Mouse (Mus musculus) hindbrain, embryonic 10.5 days (tissue): ENCODE measurements around the gene Ica1l. TPM values are rescaled to one million over a fixed set of nuclear protein-coding genes. Genes with fewer than 3 reads are reported as not detected.

Experiments
- DNase-seq: peaks from one replicate; pipeline ENCODE4 v3.0.0-alpha.2; 2017; ENCODE audit warnings: low spot score
- H3K27ac ChIP-seq: fragments of 300-500 bp; sonication (generic); 2 replicates; pipeline ENCODE4 v1.5.1; 2016; ENCODE audit warnings: mild to moderate bottlenecking, moderate library complexity
- H3K27me3 ChIP-seq: fragments of 300-500 bp; sonication (generic); 2 replicates; pipeline ENCODE4 v1.6.1; 2016; ENCODE audit warnings: mild to moderate bottlenecking; ENCODE audit not compliant: poor library complexity, insufficient read depth, severe bottlenecking
- H3K36me3 ChIP-seq: fragments of 300-500 bp; sonication (generic); 2 replicates; pipeline ENCODE4 v1.6.1; 2016; ENCODE audit warnings: mild to moderate bottlenecking, moderate library complexity
- H3K4me1 ChIP-seq: fragments of 300-500 bp; sonication (generic); replicated peaks from 2 replicates; pipeline ENCODE4 v1.6.1; 2016; ENCODE audit warnings: mild to moderate bottlenecking
- H3K4me3 ChIP-seq: fragments of 300-500 bp; sonication (generic); 2 replicates; pipeline ENCODE4 v1.5.1; 2016; ENCODE audit warnings: mild to moderate bottlenecking, moderate library complexity
- H3K9me3 ChIP-seq: fragments of 300-500 bp; sonication (generic); 2 replicates; pipeline ENCODE4 v1.6.1; 2016; ENCODE audit warnings: mild to moderate bottlenecking, moderate library complexity
- WGBS: fragments of 180-500 bp; shearing (Covaris S2); methylation state at CpG from one replicate; pipeline ENCODE4 v1.1.7; 2016; 5-methylcytosine and 5-hydroxymethylcytosine counted together
- polyA plus RNA-seq: library from polyadenylated mRNA; unstranded; fragments of >200 nt; fragmentation: Nextera tagmentation; extraction: Ambion mirVana; gene quantifications from 2 replicates; pipeline ENCODE4 v1.2.1, GENCODE M21; 2016

Gene Ica1l
- polyA plus RNA-seq, 1 experiment from 2014 or later = 3.0 TPM

- WGBS = 91% methylated on average over 10 of the region's 10 CpGs
- H3K27me3 ChIP-seq = no peaks in the 10 kb centered on the region
- H3K4me3 ChIP-seq = no peak overlapping the region
- H3K27ac ChIP-seq = no peak overlapping the region
- H3K4me1 ChIP-seq = no peaks in the 10 kb centered on the region
- no peaks in the 10 kb centered on the region for H3K9me3 ChIP-seq
- no peak for DNase-seq
- H3K36me3 ChIP-seq = no peaks in the 10 kb centered on the region
Observed at GRCm38 (mm10) chr1:60013779-60014178, 29.2 kb downstream of the Ica1l start.

GRCm38 (mm10) chr1:60008743-60009142, 34.2 kb downstream of the Ica1l start:
- H3K9me3 ChIP-seq = no peaks in the 10 kb centered on the region
- H3K36me3 ChIP-seq = no peaks in the 10 kb centered on the region
- H3K27me3 ChIP-seq = no peaks in the 10 kb centered on the region
- no peaks in the 10 kb centered on the region for H3K4me1 ChIP-seq
- no peak overlapping the region for H3K4me3 ChIP-seq
- 87% methylated on average over 2 of the region's 2 CpGs for WGBS
- H3K27ac ChIP-seq = no peak overlapping the region
- DNase-seq = no peak

GRCm38 (mm10) chr1:60007337-60007736, 35.6 kb downstream of the Ica1l start:
- no peaks in the 10 kb centered on the region for H3K4me1 ChIP-seq
- no peak for DNase-seq
- no peaks in the 10 kb centered on the region for H3K9me3 ChIP-seq
- no peaks in the 10 kb centered on the region for H3K36me3 ChIP-seq
- H3K4me3 ChIP-seq = no peak overlapping the region
- no peaks in the 10 kb centered on the region for H3K27me3 ChIP-seq
- WGBS = 92% methylated on average over 10 of the region's 10 CpGs
- H3K27ac ChIP-seq = no peak overlapping the region

GRCm38 (mm10) chr1:60000319-60000718, 42.7 kb downstream of the Ica1l start:
- Histone ChIP-seq H3K27ac (no peak overlapping the region), H3K9me3 (no peaks in the 10 kb centered on the region), H3K4me3 (no peak overlapping the region), H3K36me3 (no peaks in the 10 kb centered on the region), H3K27me3 (no peaks in the 10 kb centered on the region), H3K4me1 (no peaks in the 10 kb centered on the region)
- 67% methylated on average over 2 of the region's 2 CpGs for WGBS
- DNase-seq = no peak

- Histone ChIP-seq H3K9me3 (no peaks in the 10 kb centered on the region), H3K36me3 (0 out of 2 replicates have a peak, but pooled peaks cover 5% of the 10 kb centered on the region), H3K4me3 (no peak overlapping the region), H3K27me3 (no peaks in the 10 kb centered on the region), H3K27ac (no peak overlapping the region), H3K4me1 (no peaks in the 10 kb centered on the region)
- WGBS = 77% methylated on average over 5 of the region's 5 CpGs
- DNase-seq = no peak
Observed at GRCm38 (mm10) chr1:59997352-59997751, 45.6 kb downstream of the Ica1l start.

- peaks cover 22% of the 10 kb centered on the region for H3K36me3 ChIP-seq
- no peak for DNase-seq
- no peak overlapping the region for H3K4me3 ChIP-seq
- no peak overlapping the region for H3K27ac ChIP-seq
- no peaks in the 10 kb centered on the region for H3K4me1 ChIP-seq
- 54% methylated on average over 3 of the region's 3 CpGs for WGBS
- no peaks in the 10 kb centered on the region for H3K27me3 ChIP-seq
- H3K9me3 ChIP-seq = no peaks in the 10 kb centered on the region
Observed at GRCm38 (mm10) chr1:59995646-59996045, 47.3 kb downstream of the Ica1l start.

- no peaks in the 10 kb centered on the region for H3K4me1 ChIP-seq
- WGBS = 94% methylated on average over 3 of the region's 3 CpGs
- H3K4me3 ChIP-seq = no peak overlapping the region
- H3K36me3 ChIP-seq = peaks cover 67% of the 10 kb centered on the region
- H3K27ac ChIP-seq = no peak overlapping the region
- H3K9me3 ChIP-seq = no peaks in the 10 kb centered on the region
- no peaks in the 10 kb centered on the region for H3K27me3 ChIP-seq
- DNase-seq = no peak
Observed at GRCm38 (mm10) chr1:59987399-59988040, 55.5 kb downstream of the Ica1l start.

- DNase-seq = no peak
- Histone ChIP-seq H3K36me3 (peaks cover 68% of the 10 kb centered on the region), H3K9me3 (no peaks in the 10 kb centered on the region), H3K4me3 (no peak overlapping the region), H3K4me1 (no peaks in the 10 kb centered on the region), H3K27ac (no peak overlapping the region), H3K27me3 (no peaks in the 10 kb centered on the region)
Observed at GRCm38 (mm10) chr1:59986626-59987025, 56.4 kb downstream of the Ica1l start.

GRCm38 (mm10) chr1:59967291-59967690, 75.7 kb downstream of the Ica1l start:
- Histone ChIP-seq H3K36me3 (peaks cover 58% of the 10 kb centered on the region), H3K27me3 (no peaks in the 10 kb centered on the region), H3K4me1 (no peaks in the 10 kb centered on the region), H3K27ac (no peak overlapping the region), H3K9me3 (no peaks in the 10 kb centered on the region), H3K4me3 (no peak overlapping the region)
- DNase-seq = no peak
- 89% methylated on average over 4 of the region's 4 CpGs for WGBS

- peaks cover 57% of the 10 kb centered on the region for H3K36me3 ChIP-seq
- H3K9me3 ChIP-seq = no peaks in the 10 kb centered on the region
- 89% methylated on average over 6 of the region's 6 CpGs for WGBS
- DNase-seq = no peak
- H3K27me3 ChIP-seq = no peaks in the 10 kb centered on the region
- H3K27ac ChIP-seq = no peak overlapping the region
- H3K4me3 ChIP-seq = no peak overlapping the region
- H3K4me1 ChIP-seq = no peaks in the 10 kb centered on the region
Observed at GRCm38 (mm10) chr1:59966171-59966785, 76.7 kb downstream of the Ica1l start.

- H3K4me1 ChIP-seq = no peaks in the 10 kb centered on the region
- no peaks in the 10 kb centered on the region for H3K27me3 ChIP-seq
- 95% methylated on average over 1 of the region's 1 CpGs for WGBS
- H3K27ac ChIP-seq = no peak overlapping the region
- peaks cover 66% of the 10 kb centered on the region for H3K36me3 ChIP-seq
- H3K4me3 ChIP-seq = no peak overlapping the region
- DNase-seq = no peak
- no peaks in the 10 kb centered on the region for H3K9me3 ChIP-seq
Observed at GRCm38 (mm10) chr1:59959941-59960340, 83.0 kb downstream of the Ica1l start.

- Histone ChIP-seq H3K27me3 (no peaks in the 10 kb centered on the region), H3K36me3 (peaks cover 50% of the 10 kb centered on the region), H3K4me3 (no peak overlapping the region), H3K9me3 (no peaks in the 10 kb centered on the region), H3K4me1 (no peaks in the 10 kb centered on the region), H3K27ac (no peak overlapping the region)
- WGBS = 90% methylated on average over 3 of the region's 3 CpGs
- no peak for DNase-seq
Observed at GRCm38 (mm10) chr1:59957206-59957605, 85.8 kb downstream of the Ica1l start.

- Histone ChIP-seq H3K4me1 (peaks cover 12% of the 10 kb centered on the region), H3K4me3 (no peak overlapping the region), H3K27ac (no peak overlapping the region), H3K36me3 (peaks cover 28% of the 10 kb centered on the region), H3K27me3 (no peaks in the 10 kb centered on the region), H3K9me3 (no peaks in the 10 kb centered on the region)
- WGBS = 99% methylated on average over 4 of the region's 4 CpGs
- DNase-seq = no peak
Observed at GRCm38 (mm10) chr1:59947509-59947908, 95.5 kb downstream of the Ica1l start.
